Mouse (Mus musculus): ENCODE data around the gene Spaca7. TPM values are rescaled to one million over a fixed set of nuclear protein-coding genes. Genes with fewer than 3 reads are reported as not detected.
"Not testable (repeated sequence)": the region's sequence is repeated elsewhere in the genome, so short reads cannot be mapped to it uniquely, and the experiment has no call there.

The Spaca7 gene
- polyA plus RNA-seq, 1 experiment from 2014 or later, result not detected

DNA sequence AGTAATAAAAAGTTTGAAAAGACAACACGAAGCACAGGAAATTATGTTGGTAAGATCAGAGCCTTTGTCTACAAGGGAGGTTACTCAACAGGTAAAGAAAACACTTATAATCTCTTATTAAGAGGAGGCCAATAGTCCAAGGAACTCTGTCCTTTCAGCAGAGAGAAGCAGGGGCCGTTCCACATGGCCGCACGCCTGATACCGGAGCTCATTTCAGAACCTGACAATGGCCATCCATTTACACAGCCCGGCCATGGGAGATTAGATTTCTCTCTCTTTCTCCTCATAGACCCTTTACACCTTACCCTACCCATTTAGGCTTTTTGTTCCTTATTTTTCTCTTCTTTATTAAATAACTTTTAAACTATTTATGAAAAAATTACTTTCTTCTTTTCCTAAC lies 3.9 kb downstream of the Spaca7 start:
- no peak overlapping the region for H3K9ac ChIP-seq (ENCODE audit: low read depth, low read length)
- H3K4me2 ChIP-seq, result no peak overlapping the region
- H3K36me3 ChIP-seq (ENCODE audit: control insufficient read depth, insufficient read depth, low read length), result no peaks in the 10 kb centered on the region
- ATAC-seq (replicated peaks; ENCODE audit: insufficient number of reproducible peaks, low FRiP score, low TSS enrichment), result no peak
- no peak overlapping the region for H3K4me3 ChIP-seq (ENCODE audit: low read depth, low read length)
- H3K4me1 ChIP-seq (ENCODE audit: control insufficient read depth, insufficient read depth, low read length), result no peaks in the 10 kb centered on the region
- no peak overlapping the region for H3K27ac ChIP-seq (ENCODE audit: low read depth, low read length)
- peaks cover 9% of the 10 kb centered on the region; the same call in 1 of the 2 replicates for H3K27me3 ChIP-seq (ENCODE audit: control insufficient read depth, insufficient read depth, low read length)
- WGBS (ENCODE audit: insufficient replicate concordance), result 67% methylated on average over 6 of the region's 6 CpGs
- no peaks in the 10 kb centered on the region for H3K9me3 ChIP-seq (replicated peaks; ENCODE audit: control insufficient read depth, low read length)

DNA sequence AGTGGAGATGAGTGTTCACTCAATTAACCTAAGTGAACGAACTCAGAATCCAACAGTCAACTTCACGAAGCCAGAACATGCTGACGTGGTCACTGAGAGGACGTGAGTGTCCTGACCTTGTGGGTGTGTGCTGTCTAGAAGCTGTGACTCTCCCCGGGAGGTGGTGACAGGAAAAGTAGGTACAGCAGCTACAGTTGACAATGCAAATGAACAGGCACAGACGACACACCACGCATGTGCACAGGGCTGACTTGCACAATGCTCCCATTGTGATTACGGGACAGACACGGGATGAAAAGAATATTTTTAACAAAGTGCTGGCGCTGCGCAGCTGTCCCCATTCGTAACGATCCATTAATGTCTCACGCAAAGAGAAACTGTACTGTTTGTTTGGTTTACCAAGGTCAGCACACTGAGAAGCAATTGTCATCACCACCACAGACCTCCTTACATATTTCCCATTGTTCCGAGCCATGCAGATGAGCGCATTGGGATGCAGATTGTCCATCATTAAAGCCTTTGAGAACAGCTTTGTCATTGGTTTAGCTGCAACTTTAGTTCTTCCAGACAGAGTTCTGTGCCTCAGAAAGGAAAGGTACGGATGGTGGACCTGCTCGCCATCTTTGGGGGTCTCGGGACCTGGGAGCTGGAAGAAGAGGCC lies 6.6 kb downstream of the Spaca7 start:
- not testable (repeated sequence) for H3K4me3 ChIP-seq (ENCODE audit: low read depth, low read length); ATAC-seq (replicated peaks; ENCODE audit: insufficient number of reproducible peaks, low FRiP score, low TSS enrichment); H3K27ac ChIP-seq (ENCODE audit: low read depth, low read length); H3K27me3 ChIP-seq (ENCODE audit: control insufficient read depth, insufficient read depth, low read length); H3K9ac ChIP-seq (ENCODE audit: low read depth, low read length); H3K36me3 ChIP-seq (ENCODE audit: control insufficient read depth, insufficient read depth, low read length); H3K9me3 ChIP-seq (replicated peaks; ENCODE audit: control insufficient read depth, low read length); H3K4me2 ChIP-seq; H3K4me1 ChIP-seq (ENCODE audit: control insufficient read depth, insufficient read depth, low read length)
- WGBS (ENCODE audit: insufficient replicate concordance), result 72% methylated on average over 19 of the region's 19 CpGs

DNA sequence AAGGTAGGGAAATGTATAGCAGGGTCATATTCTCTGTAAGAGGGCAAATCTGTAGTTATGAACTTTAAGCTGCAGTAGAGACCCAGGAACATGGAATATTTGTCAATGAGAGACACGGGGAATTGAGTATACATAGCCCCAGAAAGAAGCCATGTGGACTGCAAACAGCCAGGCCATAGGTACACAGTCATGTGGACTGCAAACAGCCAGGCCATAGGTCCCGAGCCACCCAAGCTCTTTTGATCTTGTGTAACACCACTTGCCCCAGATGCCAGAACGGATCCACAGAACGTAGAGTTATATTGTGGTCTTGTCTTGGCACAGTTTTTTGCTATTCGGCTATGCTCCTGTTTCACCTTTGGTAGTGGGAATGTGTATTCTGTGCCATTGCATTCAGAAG lies 11.0 kb downstream of the Spaca7 start:
- H3K27ac ChIP-seq (ENCODE audit: low read depth, low read length), result no peak overlapping the region
- H3K4me3 ChIP-seq (ENCODE audit: low read depth, low read length), result no peak overlapping the region
- no peak for ATAC-seq (replicated peaks; ENCODE audit: insufficient number of reproducible peaks, low FRiP score, low TSS enrichment)
- H3K27me3 ChIP-seq (ENCODE audit: control insufficient read depth, insufficient read depth, low read length), result no peaks in the 10 kb centered on the region
- H3K9ac ChIP-seq (ENCODE audit: low read depth, low read length), result no peak overlapping the region
- H3K36me3 ChIP-seq (ENCODE audit: control insufficient read depth, insufficient read depth, low read length), result no peaks in the 10 kb centered on the region
- WGBS (ENCODE audit: insufficient replicate concordance), result 83% methylated on average over 5 of the region's 5 CpGs
- no peaks in the 10 kb centered on the region for H3K4me1 ChIP-seq (ENCODE audit: control insufficient read depth, insufficient read depth, low read length)
- no peak overlapping the region for H3K4me2 ChIP-seq
- H3K9me3 ChIP-seq (replicated peaks; ENCODE audit: control insufficient read depth, low read length), result no peaks in the 10 kb centered on the region

DNA sequence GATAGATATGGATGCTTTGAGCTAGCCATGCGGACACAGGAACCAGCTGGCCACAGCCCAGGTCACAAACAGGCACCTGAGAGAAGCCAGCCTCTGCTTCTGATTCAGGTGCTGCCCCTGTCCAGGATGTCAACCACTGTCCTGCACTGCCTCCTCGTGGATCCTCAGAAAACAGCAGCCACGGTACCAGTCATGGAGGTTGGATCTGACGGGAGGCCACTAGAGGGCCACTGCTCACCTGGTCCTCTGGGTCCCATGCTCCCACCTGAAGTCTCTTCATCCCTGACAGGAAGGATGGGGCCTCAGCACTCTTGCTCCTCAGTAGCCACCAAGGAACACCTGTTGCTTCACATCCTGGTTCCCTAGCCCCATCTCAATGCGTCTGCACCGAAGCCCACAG lies 34.4 kb downstream of the Spaca7 start:
- WGBS (ENCODE audit: insufficient replicate concordance), result 24% methylated on average over 6 of the region's 6 CpGs
- ATAC-seq (replicated peaks; ENCODE audit: insufficient number of reproducible peaks, low FRiP score, low TSS enrichment), result no peak

GRCm38 (mm10) chr8:12608810-12609209 lies 36.0 kb downstream of the Spaca7 start:
- 72% methylated on average over 10 of the region's 10 CpGs for WGBS (ENCODE audit: insufficient replicate concordance)
- H3K36me3 ChIP-seq (ENCODE audit: control insufficient read depth, insufficient read depth, low read length), result no peaks in the 10 kb centered on the region
- H3K4me2 ChIP-seq, result no peak overlapping the region
- no peak for ATAC-seq (replicated peaks; ENCODE audit: insufficient number of reproducible peaks, low FRiP score, low TSS enrichment)
- no peaks in the 10 kb centered on the region for H3K4me1 ChIP-seq (ENCODE audit: control insufficient read depth, insufficient read depth, low read length)
- H3K27ac ChIP-seq (ENCODE audit: low read depth, low read length), result no peak overlapping the region
- no peaks in the 10 kb centered on the region for H3K9me3 ChIP-seq (replicated peaks; ENCODE audit: control insufficient read depth, low read length)
- no peak overlapping the region for H3K9ac ChIP-seq (ENCODE audit: low read depth, low read length)
- H3K4me3 ChIP-seq (ENCODE audit: low read depth, low read length), result no peak overlapping the region
- 0 out of 2 replicates have a peak, but pooled peaks cover 3% of the 10 kb centered on the region for H3K27me3 ChIP-seq (ENCODE audit: control insufficient read depth, insufficient read depth, low read length)

More for the DNA sequence above, 34.4 kb downstream of the Spaca7 start:
- H3K4me3 ChIP-seq (ENCODE audit: low read depth, low read length), result no peak overlapping the region
- no peak overlapping the region for H3K27ac ChIP-seq (ENCODE audit: low read depth, low read length)
- peaks cover 3% of the 10 kb centered on the region; the same call in 1 of the 2 replicates for H3K27me3 ChIP-seq (ENCODE audit: control insufficient read depth, insufficient read depth, low read length)
- no peak overlapping the region for H3K9ac ChIP-seq (ENCODE audit: low read depth, low read length)
- no peaks in the 10 kb centered on the region for H3K9me3 ChIP-seq (replicated peaks; ENCODE audit: control insufficient read depth, low read length)
- no peaks in the 10 kb centered on the region for H3K4me1 ChIP-seq (ENCODE audit: control insufficient read depth, insufficient read depth, low read length)
- H3K36me3 ChIP-seq (ENCODE audit: control insufficient read depth, insufficient read depth, low read length), result no peaks in the 10 kb centered on the region
- H3K4me2 ChIP-seq, result no peak overlapping the region

DNA sequence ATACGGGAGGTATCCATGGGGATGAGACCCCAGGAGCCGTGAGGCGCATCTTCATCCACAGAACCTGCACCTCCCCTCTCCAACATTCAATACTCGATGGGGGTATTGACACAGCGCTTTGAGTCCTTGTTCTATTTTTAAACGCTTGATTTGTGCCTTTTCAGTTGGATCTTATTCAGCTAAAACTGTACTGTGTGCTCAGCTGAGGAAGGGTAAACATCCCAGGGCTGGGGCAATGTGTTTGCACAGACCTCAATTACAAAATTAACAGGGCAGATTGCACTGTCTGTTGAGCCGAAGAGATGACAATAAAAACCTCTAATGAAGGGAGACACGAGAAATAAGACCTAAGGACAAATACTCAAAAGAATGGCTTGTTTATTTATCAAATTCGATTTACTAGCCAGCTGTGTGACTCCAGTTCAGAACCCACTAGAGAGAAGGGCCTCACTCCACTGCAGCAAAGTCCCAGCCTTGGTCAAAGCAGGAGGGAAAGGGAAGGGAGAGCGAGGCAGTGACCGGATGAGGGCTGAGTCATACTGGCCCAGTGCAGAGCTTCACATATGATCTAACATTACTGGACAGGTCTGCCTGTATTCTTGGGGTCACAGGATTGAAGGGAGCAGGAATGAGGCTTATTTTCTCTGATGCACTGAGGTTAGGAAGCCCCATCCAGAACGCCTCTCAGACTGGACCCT lies 37.1 kb downstream of the Spaca7 start:
- Histone ChIP-seq H3K9me3 (replicated peaks; ENCODE audit: control insufficient read depth, low read length) (no peaks in the 10 kb centered on the region), H3K4me2 (no peak overlapping the region), H3K27me3 (ENCODE audit: control insufficient read depth, insufficient read depth, low read length) (0 out of 2 replicates have a peak, but pooled peaks cover 3% of the 10 kb centered on the region)

GRCm38 (mm10) chr8:12613201-12613600 lies 40.4 kb downstream of the Spaca7 start:
- no peak for ATAC-seq (replicated peaks; ENCODE audit: insufficient number of reproducible peaks, low FRiP score, low TSS enrichment)
- H3K36me3 ChIP-seq (ENCODE audit: control insufficient read depth, insufficient read depth, low read length), result peaks cover 9% of the 10 kb centered on the region
- 84% methylated on average over 7 of the region's 7 CpGs for WGBS (ENCODE audit: insufficient replicate concordance)
- H3K27me3 ChIP-seq (ENCODE audit: control insufficient read depth, insufficient read depth, low read length), result no peaks in the 10 kb centered on the region
- no peaks in the 10 kb centered on the region for H3K4me1 ChIP-seq (ENCODE audit: control insufficient read depth, insufficient read depth, low read length)
- no peak overlapping the region for H3K9ac ChIP-seq (ENCODE audit: low read depth, low read length)
- H3K4me3 ChIP-seq (ENCODE audit: low read depth, low read length), result no peak overlapping the region
- no peak overlapping the region for H3K4me2 ChIP-seq
- no peaks in the 10 kb centered on the region for H3K9me3 ChIP-seq (replicated peaks; ENCODE audit: control insufficient read depth, low read length)
- no peak overlapping the region for H3K27ac ChIP-seq (ENCODE audit: low read depth, low read length)

More for the DNA sequence above, 37.1 kb downstream of the Spaca7 start:
- no peak overlapping the region for H3K9ac ChIP-seq (ENCODE audit: low read depth, low read length)
- ATAC-seq (replicated peaks; ENCODE audit: insufficient number of reproducible peaks, low FRiP score, low TSS enrichment), result no peak
- WGBS (ENCODE audit: insufficient replicate concordance), result 73% methylated on average over 12 of the region's 12 CpGs
- peaks cover under 1% of the 10 kb centered on the region; the same call in 1 of the 2 replicates for H3K36me3 ChIP-seq (ENCODE audit: control insufficient read depth, insufficient read depth, low read length)
- H3K4me1 ChIP-seq (ENCODE audit: control insufficient read depth, insufficient read depth, low read length), result no peaks in the 10 kb centered on the region
- no peak overlapping the region for H3K27ac ChIP-seq (ENCODE audit: low read depth, low read length)
- no peak overlapping the region for H3K4me3 ChIP-seq (ENCODE audit: low read depth, low read length)

DNA sequence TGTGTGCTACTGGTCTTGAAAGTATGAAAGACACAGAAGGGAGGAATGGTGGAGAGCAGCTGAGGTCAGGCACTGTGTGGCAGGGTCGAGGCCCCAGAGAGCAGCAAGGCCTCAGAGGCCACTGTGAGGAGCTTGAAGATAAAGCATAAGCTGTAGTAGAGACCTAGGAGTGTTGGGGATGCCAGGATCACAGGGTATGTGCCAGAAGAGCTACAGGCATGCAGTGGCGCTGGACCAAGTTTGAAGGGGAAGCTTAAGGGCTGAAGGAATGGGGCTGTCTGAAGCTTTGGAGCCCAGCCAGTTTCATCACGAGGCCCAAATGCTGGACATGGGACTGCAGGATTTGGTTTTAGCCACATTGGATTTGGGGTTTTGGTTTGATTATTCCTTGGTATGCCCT lies 44.5 kb downstream of the Spaca7 start:
- not testable (repeated sequence) for H3K9ac ChIP-seq (ENCODE audit: low read depth, low read length)
- peaks cover 22% of the 10 kb centered on the region for H3K36me3 ChIP-seq (ENCODE audit: control insufficient read depth, insufficient read depth, low read length)

More for the DNA sequence above, 44.5 kb downstream of the Spaca7 start:
- H3K4me2 ChIP-seq; H3K4me3 ChIP-seq (ENCODE audit: low read depth, low read length); H3K9me3 ChIP-seq (replicated peaks; ENCODE audit: control insufficient read depth, low read length); H3K4me1 ChIP-seq (ENCODE audit: control insufficient read depth, insufficient read depth, low read length); ATAC-seq (replicated peaks; ENCODE audit: insufficient number of reproducible peaks, low FRiP score, low TSS enrichment); H3K27me3 ChIP-seq (ENCODE audit: control insufficient read depth, insufficient read depth, low read length); H3K27ac ChIP-seq (ENCODE audit: low read depth, low read length): not testable (repeated sequence)
- WGBS (ENCODE audit: insufficient replicate concordance), result 86% methylated on average over 3 of the region's 3 CpGs

Data from heart, embryonic 11.5 days (tissue).